Mouse (Mus musculus) fibroblast of lung, adult 2 months (primary cell): ENCODE measurements around the gene Dstyk.
"Not testable (repeated sequence)": the region's sequence is repeated elsewhere in the genome, so short reads cannot be mapped to it uniquely, and the experiment has no call there.

ENCODE experiments used
- DNase-seq: peaks from one replicate; pipeline ENCODE4 v3.0.0-alpha.2; 2011; ENCODE audit warnings: low read depth

Gene Dstyk

DNA sequence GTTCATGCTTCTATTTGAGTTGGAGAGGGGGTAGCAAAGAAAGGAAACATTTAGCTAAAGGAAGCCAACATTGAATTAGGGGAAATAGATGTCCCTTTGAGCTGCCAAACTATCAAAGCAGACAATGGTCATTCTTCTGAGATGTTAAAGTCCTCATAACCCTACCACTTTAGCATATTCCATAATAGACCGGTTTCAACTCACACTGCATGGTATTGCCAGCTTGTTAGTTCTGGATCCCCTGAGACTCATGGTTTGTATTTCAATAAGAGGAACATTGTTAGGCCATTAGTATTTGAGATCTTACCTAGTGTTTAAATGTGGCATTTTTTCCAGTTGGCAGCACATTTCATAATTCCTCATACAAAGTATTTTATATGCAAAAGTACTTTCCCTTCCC, 19.6 kb downstream of the Dstyk start:
- DNase-seq, result no peak

DNA sequence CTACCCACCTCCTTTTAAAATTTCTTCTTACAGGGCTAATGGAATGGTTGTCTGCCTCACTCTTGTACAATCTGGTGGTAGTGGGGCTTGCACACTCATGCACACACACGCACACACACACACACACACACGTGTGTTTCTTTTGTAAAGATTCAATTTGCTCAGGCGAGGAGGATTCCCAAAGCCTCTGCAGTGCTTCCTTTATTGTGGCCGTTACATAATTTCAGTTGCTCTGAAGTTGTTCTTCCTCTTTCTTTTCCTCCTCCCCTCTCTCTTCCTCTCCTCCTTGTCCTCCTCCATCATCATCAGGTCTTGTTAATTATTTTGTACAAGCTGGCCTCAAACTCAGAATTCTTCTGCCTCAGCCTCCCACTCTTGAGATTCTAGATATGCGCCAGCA, 20.0 kb downstream of the Dstyk start:
- no peak for DNase-seq

GRCm38 (mm10) chr1:132440896-132441435, 23.6 kb downstream of the Dstyk start:
- no peak for DNase-seq

GRCm38 (mm10) chr1:132449742-132450141, 32.4 kb downstream of the Dstyk start:
- DNase-seq, result no peak

DNA sequence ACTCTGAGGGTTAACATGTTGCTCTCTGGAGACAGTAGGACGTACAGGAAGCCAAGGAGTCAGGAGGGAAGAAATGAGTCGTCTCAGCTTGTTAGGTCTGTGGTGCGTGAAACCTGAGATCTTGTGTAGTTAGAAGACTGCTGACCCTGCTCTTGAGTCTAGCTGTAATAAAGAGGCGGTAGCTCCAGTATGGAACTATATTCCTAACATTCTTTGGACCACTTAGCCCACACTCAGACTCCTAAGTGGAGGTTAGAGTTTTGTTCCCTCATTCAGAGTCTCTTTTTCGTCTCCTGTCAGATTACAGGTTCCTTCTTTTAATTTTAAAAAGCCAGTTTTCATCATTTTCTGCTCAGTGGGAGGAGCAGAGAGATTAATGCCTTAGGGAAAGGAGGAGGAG, 47.3 kb downstream of the Dstyk start:
- DNase-seq, result no peak

- no peak for DNase-seq
Measured at GRCm38 (mm10) chr1:132468926-132469325, 51.6 kb downstream of the Dstyk start.

GRCm38 (mm10) chr1:132469519-132469918, 52.2 kb downstream of the Dstyk start:
- DNase-seq, result no peak

DNA sequence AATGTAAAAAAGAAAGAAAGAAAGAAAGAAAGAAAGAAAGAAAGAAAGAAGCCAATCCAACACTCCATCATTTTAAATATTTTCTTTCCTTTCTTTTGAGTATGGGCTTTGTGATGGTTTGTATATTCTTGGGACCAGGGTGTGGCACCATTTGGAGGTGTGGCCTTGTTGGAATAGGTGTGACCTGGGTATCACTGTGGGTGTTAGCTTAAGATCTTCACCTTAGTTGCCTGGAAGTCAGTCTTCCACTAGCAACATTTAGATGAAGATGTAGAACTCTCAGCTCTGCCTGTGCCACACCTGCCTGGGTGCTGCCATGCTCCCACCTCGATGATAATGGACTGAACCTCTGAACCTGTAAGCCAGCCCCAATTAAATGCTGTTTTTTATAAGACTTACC, 52.7 kb downstream of the Dstyk start:
- not testable (repeated sequence) for DNase-seq

DNA sequence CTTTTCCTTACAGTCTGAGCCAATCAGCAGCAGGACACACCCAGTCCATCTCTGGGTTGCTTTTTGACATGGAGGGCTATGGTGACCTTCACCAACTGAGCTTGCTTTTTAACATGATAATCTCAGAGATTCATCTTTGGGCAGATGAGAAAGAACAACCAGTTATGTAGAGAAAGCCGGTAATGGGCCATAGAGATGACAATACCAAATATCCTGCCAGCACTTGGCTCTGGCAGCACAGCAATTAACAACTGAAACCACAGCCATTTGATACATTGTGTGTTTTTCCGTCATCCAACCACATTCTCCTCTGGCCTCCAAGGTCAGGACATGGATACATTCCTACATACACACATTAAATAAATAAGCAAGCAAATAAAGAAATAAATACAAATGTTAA, 53.7 kb downstream of the Dstyk start:
- no peak for DNase-seq

DNA sequence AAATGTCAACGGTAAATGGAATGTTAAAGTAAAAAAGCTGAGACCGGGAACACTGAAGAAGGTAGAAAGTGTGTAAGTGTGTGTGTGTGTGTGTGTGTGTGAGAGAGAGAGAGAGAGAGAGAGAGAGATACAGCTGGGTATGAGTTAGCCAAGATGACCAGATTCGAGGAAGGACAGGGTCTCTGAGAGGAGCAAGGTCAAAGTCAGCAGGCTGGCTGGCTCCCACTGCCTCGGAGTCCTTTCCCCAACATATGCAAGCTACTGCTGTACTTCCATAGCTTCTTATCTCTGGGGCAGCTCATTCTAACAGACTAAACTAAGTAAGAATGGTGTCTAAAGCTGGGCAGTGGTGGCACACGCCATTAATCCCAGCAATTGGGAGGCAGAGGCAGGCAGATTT, 54.1 kb downstream of the Dstyk start:
- DNase-seq, result no peak

DNA sequence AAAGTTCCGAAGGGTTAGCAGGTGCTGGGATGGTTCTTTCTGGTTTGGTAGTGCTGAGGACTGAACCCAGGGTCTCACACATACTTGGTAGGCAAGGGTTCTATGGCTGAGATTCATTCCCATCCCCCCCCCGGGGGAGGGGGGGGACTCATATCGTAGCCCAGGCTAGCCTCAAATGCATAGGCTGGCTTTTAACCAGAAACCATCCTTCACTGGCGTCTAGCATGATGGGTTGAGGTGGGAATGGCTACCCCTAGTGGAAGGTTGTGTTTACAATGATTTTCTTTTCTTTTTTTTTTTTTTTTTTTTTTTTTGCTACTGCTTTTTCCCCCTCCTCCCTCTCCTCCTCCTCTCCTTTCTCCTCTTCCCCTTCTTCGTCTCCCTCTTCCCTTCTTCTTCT, 55.2 kb downstream of the Dstyk start:
- no peak for DNase-seq

GRCm38 (mm10) chr1:132474496-132474895, 57.1 kb downstream of the Dstyk start:
- DNase-seq, result no peak

DNA sequence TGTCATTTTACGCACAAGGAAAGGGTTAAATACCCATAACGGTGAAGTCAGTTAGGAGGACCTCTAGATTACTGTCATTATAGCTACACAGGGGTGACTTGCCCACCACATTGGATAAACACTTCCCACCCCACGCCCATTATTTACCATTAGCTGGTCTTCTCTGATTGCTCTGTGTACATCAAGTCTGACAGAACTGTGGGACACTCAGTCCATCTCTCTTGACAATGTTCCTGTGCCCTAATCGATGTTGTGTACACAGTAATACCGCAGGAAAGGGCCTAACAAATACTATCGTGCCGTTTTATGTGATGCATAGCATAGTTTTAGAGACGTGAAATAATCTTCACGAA, 59.2 kb downstream of the Dstyk start:
- no peak for DNase-seq

DNA sequence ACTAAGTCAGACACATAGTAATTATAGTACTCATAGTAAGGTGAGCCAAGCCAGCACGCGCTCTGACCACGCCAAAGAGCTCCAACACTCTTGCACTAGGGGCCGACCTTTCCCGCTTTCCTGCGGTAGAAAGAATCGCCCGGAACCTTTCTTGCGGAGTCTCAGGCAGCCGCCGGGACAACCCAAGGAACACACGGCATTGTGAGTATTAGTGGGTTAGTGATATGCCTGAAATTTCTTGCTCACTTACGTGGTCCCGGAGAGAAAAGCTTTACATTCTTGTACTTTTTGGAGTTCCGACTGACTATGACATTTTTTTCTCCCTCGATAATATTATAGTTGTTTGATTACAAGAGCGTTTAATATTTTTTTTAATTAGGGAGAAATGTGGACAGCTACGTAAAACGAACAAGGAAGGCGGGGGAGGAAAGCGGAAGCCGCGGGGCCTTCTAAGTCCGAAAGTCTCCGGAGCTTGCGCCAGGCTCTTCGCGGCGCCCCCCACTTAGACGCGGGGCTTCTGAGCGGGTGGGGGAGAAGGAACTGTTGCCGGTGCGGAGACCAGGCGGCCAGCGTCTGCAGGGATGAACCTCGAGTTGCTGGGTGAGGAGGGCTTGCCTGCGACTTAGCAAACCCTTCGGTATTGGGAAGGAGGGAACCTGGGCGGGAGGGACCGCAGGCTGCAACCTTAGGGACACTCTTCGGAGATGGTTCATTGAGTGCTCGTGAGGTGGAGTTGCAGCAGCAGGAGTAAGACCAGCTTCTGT, 59.8 kb downstream of the Dstyk start, which contains the start of gene Rbbp5:
Rbbp5 (plus strand) TSS at position 438 of the 764 bp plus-strand sequence.
- peak; percentile 69 for DNase-seq

- DNase-seq, result no peak
Measured at GRCm38 (mm10) chr1:132479438-132479837, 62.1 kb downstream of the Dstyk start.

DNA sequence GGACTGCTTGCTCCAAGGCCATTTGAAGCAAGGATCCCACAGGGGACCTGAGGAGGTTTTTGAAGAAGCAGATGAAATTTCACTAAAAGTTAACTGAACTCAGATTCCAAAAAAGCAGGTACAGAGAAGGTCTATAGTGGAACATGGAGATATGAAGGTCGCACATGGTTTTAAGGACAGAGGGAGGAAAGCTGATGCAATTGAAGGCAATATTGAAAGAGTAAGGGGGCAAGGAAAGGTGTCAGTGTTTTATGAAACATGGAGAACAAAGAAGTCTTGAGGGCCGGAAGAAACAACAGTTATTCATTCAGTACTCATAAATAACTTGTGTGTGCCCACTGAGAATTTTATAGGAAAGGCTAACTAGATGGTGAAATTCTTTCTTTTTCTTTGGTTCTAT, 64.3 kb downstream of the Dstyk start:
- no peak for DNase-seq

DNA sequence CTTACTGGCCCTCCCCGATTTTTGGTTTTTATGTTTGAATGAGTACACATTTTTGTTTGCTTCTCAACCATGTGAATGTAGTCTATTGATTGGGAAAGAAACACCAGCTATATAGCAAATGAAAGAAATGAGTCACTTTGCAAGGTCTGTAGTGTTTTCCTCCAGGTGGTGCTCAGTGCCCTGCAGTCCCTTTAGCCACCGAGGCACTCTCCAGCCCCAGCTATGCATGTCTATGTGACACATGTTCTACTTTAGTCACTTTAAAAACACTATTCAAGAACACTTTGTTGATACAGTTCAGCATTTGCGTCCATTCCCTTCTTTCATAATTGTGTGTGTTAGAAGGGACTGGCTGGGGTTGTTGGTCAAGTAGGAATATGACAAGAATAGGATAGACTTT, 65.9 kb downstream of the Dstyk start:
- no peak for DNase-seq

GRCm38 (mm10) chr1:132483759-132484158, 66.4 kb downstream of the Dstyk start:
- DNase-seq, result no peak

- DNase-seq, result no peak
Measured at GRCm38 (mm10) chr1:132500535-132500934, 83.2 kb downstream of the Dstyk start.

GRCm38 (mm10) chr1:132505155-132505554, 87.8 kb downstream of the Dstyk start:
- no peak for DNase-seq

DNA sequence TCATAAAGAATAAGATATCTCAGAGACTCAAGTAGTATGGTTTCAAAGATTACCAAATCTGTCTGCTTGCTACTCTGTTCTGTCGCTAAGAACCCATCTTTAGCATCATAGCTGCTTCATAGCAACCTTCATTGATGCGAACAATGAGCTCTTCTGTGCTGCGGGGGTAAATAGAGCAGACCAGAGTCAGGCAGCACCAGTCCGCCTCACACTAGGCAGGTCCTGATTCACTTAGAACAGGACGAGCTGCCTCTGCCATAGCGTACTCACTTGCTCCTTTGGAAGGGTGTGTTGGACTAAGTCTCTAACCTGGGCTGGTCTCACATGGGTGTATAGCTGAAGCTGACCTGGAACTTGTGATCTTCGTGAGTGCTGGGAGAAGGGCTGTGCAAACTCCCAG, 88.7 kb downstream of the Dstyk start, which contains the start of gene Tmem81:
Tmem81 (plus strand) TSS at position 173 of the 400 bp plus-strand sequence.
- DNase-seq, result no peak

GRCm38 (mm10) chr1:132506656-132507055, 89.3 kb downstream of the Dstyk start:
- no peak for DNase-seq

- no peak for DNase-seq
Measured at GRCm38 (mm10) chr1:132509771-132510170, 92.4 kb downstream of the Dstyk start.

DNA sequence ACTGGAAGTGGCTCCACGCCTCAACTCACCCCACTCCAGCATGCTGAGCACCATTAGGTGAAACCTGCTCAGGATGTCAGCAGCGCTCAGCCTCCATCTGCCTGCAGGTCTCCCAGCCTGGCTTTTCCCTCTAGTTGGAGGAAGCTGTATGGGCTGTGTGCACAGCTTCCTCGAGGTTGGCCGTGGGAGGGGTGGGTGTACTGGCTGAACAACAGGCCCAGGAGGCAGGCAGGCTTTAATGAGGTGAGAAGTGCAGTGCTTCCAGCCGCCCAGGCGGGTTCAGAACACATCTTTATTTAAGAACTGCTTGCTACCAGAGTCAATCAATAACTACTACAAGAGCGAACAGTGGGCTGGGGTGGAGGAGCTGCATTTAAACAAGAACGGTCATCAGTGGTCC, 94.2 kb downstream of the Dstyk start:
- no peak for DNase-seq
